Mouse (Mus musculus): Measurements from ENCODE around the gene Ddt. TPM values are rescaled to one million over a fixed set of nuclear protein-coding genes. Genes with fewer than 3 reads are reported as not detected.

The Ddt gene
- polyA plus RNA-seq, 1 experiment from 2014 or later = 55.6 TPM

Other genes starting within 250 kb of the Ddt start
- 3.5 TPM in 2 replicates for gene Lrrc75b, start 213.1 kb downstream of the Ddt start, polyA plus RNA-seq (2015; fragmentation: Nextera tagmentation; extraction: Ambion mirVana)
- gene Ggt1, start 211.8 kb downstream of the Ddt start, polyA plus RNA-seq (2015; fragmentation: Nextera tagmentation; extraction: Ambion mirVana) = 0.67 and 0.93 TPM in 2 replicates
- gene Ggt5, start 184.1 kb downstream of the Ddt start, polyA plus RNA-seq (2015; fragmentation: Nextera tagmentation; extraction: Ambion mirVana) = 1.6 and 2.9 TPM in 2 replicates
- gene Susd2, start 129.4 kb downstream of the Ddt start, polyA plus RNA-seq (2015; fragmentation: Nextera tagmentation; extraction: Ambion mirVana) = 10.9 and 14.3 TPM in 2 replicates
- 27.9 and 29.3 TPM in 2 replicates for gene Cabin1, start 9.1 kb downstream of the Ddt start, polyA plus RNA-seq (2015; fragmentation: Nextera tagmentation; extraction: Ambion mirVana)
- 0.45 and 0.47 TPM in 2 replicates for gene Gm20441, start 7.5 kb upstream of the Ddt start, polyA plus RNA-seq (2015; fragmentation: Nextera tagmentation; extraction: Ambion mirVana)
- 30.0 and 33.1 TPM in 2 replicates for gene Gstt3, start 8.0 kb upstream of the Ddt start, polyA plus RNA-seq (2015; fragmentation: Nextera tagmentation; extraction: Ambion mirVana)
- gene Gstt1, start 25.2 kb upstream of the Ddt start, polyA plus RNA-seq (2015; fragmentation: Nextera tagmentation; extraction: Ambion mirVana) = 18.1 and 21.6 TPM in 2 replicates
- gene Gstt4, start 49.1 kb upstream of the Ddt start, polyA plus RNA-seq (2015; fragmentation: Nextera tagmentation; extraction: Ambion mirVana) = not detected in 2 replicates
- 11.3 and 14.5 TPM in 2 replicates for gene Gstt2, start 64.0 kb upstream of the Ddt start, polyA plus RNA-seq (2015; fragmentation: Nextera tagmentation; extraction: Ambion mirVana)
- 1,299 and 1,540 TPM in 2 replicates for gene Mif, start 86.8 kb upstream of the Ddt start, polyA plus RNA-seq (2015; fragmentation: Nextera tagmentation; extraction: Ambion mirVana)
- gene Derl3, start 120.0 kb upstream of the Ddt start, polyA plus RNA-seq (2015; fragmentation: Nextera tagmentation; extraction: Ambion mirVana) = 2.7 and 3.2 TPM in 2 replicates
- 185 and 188 TPM in 2 replicates for gene Smarcb1, start 148.2 kb upstream of the Ddt start, polyA plus RNA-seq (2015; fragmentation: Nextera tagmentation; extraction: Ambion mirVana)
- 17.5 and 31.0 TPM in 2 replicates for gene Chchd10, start 159.7 kb upstream of the Ddt start, polyA plus RNA-seq (2015; fragmentation: Nextera tagmentation; extraction: Ambion mirVana)
- gene Mmp11, start 163.1 kb upstream of the Ddt start, polyA plus RNA-seq (2015; fragmentation: Nextera tagmentation; extraction: Ambion mirVana) = 205 and 245 TPM in 2 replicates
- 0.41 TPM in 1 of 2 replicates, not detected in the other for gene Gm867, start 167.3 kb upstream of the Ddt start, polyA plus RNA-seq (2015; fragmentation: Nextera tagmentation; extraction: Ambion mirVana)
- gene Vpreb3, start 169.6 kb upstream of the Ddt start, polyA plus RNA-seq (2015; fragmentation: Nextera tagmentation; extraction: Ambion mirVana) = 1.1 TPM in 2 replicates
- gene Gm5134, start 181.1 kb upstream of the Ddt start, polyA plus RNA-seq (2015; fragmentation: Nextera tagmentation; extraction: Ambion mirVana) = not detected in 2 replicates